Mouse (Mus musculus) cortical plate, adult 2 months (tissue): Measurements from ENCODE around the gene Scarf2.

Source experiments
- CTCF ChIP-seq: fragments of 200-500 bp; IDR thresholded peaks from 2 replicates; pipeline ENCODE4 v1.5.1; 2011; ENCODE audit warnings: mild to moderate bottlenecking, control low read depth, low read length; ENCODE audit not compliant: insufficient read depth; ENCODE audit errors: extremely low read depth
- POLR2A ChIP-seq: fragments of 200-500 bp; IDR thresholded peaks from 2 replicates; pipeline ENCODE4 v1.6.1; 2011; ENCODE audit warnings: mild to moderate bottlenecking, low read length, control low read depth; ENCODE audit not compliant: insufficient read depth; ENCODE audit errors: extremely low read depth

GRCm38 (mm10) chr16:17804982-17805381, 7.9 kb downstream of the Scarf2 start:
- TF ChIP-seq CTCF (no peak), POLR2A (no peak)
